Mouse (Mus musculus) CD4-positive, CD25-positive, alpha-beta regulatory T cell, adult 4 months (primary cell): ENCODE results near the gene Myrip. TPM values are rescaled to one million over a fixed set of nuclear protein-coding genes. Genes with fewer than 3 reads are reported as not detected.

Experiments used
- ATAC-seq: one replicate; pipeline ENCODE4 v1.8.0; 2017
- polyA plus RNA-seq, 2 experiments: library from polyadenylated mRNA; unstranded; fragments of 100-300 nt; shearing (Covaris generic); gene quantifications; one replicate each; pipeline ENCODE4 v1.2.1; 2017

Gene Myrip
- polyA plus RNA-seq, 2 experiments from 2014 or later: not detected

DNA sequence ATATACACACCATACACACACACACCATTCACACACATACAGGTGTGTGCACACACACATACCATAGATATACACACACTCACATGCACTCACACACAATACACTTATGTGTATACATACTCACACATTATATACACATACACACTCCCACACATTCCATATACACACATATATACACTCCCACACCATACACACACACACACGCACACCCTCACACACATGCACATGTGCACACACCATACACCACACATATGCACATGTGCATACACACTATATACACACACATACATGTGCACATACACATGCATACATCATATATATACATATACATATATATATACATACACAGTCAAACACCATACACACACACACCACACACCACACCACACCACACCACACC, 169.1 kb downstream of the Myrip start:
- ATAC-seq: no peak

DNA sequence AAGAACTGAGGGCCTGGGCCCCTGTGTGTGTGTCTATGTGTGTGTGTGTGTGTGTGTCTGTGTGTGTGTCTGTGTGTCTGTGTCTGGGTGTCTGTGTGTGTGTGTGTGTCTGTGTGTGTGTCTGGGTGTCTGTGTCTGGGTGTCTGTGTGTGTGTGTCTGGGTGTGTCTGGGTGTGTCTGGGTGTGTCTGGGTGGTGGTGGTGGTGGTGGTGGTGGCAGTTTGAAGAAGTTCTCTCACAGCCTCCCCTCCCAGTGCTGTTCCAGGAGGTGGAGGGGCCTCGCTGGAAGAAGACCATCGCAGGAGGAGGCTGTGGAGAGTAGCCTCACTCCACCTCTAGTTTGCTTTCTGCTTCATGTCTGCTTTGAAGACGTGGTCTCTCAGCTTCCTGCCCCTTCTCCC, 180.3 kb downstream of the Myrip start:
- ATAC-seq: no peak

DNA sequence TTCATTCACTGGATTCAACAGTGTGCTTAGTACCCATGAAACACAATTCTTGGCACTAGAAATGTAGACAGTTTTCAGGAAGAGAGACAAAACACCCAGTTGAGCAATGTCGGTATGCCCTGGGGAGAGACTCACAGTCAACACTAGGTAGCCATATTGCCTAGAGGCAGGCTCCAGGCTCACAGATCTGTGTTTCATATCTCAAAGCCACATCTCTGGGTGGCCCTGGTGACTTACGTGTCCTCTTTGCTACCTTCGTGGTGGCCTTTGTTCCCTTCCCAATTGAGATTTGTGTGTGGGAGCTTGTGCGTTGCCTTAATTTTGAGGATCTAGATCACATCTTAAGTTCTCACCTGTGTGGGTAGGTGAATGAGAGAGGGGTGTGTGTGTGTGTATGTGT, 181.1 kb downstream of the Myrip start:
- ATAC-seq: no peak

DNA sequence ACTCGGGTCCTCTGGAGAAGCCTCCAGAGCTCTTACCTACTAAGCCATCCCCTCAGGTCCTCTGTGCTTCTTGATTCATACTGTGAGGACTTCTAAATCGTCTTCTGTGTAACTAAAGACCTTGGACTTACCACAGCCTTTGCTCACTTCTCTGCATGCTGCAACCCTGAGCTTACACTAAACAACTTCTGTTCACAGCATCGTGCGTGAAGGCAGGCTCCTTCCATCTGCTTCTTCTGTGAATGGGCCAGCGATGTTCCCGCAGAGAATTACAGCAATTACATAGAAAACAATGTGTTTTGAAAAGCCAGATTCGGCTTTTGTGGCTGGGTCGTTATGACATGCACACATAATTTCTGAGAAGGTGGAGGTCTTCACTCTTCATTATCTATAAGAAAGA, 181.8 kb downstream of the Myrip start:
- ATAC-seq: no peak

DNA sequence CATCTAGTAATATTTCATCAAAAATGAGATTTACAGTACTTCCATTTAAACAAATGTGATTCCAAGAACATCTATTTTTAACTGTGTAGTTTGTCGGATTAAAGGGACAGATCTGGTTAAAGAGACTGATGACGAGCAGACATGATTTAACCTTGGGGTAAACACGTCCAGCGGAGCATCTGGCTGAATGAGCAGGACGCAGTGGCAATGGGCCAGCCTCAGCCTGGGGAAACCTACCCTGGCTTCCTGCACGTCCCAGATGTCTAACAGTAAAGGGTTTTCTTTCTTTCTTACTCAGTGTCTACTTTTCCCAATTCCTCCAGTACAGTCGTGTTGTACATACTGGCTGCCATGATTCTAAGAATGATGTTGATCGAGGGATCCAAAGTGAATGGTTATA, 185.8 kb downstream of the Myrip start:
- ATAC-seq: no peak

DNA sequence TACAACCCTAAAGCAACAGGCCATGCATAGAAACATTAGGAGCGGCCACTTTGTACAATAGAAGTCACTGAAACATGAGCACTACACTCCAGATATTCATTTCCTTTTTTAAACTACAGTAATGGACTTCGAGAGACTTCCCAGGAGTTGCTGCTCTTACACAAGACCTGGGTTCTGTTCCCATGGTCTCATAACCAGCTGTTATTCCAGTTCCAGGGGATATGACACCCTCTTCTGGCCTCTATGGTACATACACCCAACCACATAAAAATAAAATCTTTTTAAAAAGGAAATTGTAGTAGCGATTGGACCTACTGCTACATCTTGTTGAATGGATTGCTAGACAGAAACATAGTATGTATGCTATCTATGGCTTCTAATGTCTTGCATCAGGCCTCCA, 190.2 kb downstream of the Myrip start:
- no peak for ATAC-seq

DNA sequence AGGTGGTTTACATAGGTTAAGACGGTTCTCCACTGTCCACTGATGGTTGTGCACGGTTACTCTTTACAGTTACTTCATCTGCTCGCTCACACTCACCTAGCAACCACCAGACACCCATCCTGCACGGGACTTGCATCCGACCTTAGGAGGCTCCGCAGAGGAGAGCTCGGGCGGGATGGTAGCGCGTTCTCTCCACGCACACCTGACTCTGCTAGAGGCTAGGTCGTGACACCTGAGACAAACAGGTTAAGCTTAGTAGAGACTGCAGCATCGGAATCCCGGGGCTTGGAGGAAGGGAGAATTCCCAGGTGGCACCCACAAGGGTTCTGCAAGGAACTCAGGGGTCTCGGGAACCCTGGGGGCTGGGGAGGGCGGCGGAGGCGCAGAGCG, 190.7 kb downstream of the Myrip start, which contains the start of gene Eif1b:
TSS of gene Eif1b (plus strand) at position 223 of the 390 bp plus-strand sequence.
- peak; percentile 50 for ATAC-seq

DNA sequence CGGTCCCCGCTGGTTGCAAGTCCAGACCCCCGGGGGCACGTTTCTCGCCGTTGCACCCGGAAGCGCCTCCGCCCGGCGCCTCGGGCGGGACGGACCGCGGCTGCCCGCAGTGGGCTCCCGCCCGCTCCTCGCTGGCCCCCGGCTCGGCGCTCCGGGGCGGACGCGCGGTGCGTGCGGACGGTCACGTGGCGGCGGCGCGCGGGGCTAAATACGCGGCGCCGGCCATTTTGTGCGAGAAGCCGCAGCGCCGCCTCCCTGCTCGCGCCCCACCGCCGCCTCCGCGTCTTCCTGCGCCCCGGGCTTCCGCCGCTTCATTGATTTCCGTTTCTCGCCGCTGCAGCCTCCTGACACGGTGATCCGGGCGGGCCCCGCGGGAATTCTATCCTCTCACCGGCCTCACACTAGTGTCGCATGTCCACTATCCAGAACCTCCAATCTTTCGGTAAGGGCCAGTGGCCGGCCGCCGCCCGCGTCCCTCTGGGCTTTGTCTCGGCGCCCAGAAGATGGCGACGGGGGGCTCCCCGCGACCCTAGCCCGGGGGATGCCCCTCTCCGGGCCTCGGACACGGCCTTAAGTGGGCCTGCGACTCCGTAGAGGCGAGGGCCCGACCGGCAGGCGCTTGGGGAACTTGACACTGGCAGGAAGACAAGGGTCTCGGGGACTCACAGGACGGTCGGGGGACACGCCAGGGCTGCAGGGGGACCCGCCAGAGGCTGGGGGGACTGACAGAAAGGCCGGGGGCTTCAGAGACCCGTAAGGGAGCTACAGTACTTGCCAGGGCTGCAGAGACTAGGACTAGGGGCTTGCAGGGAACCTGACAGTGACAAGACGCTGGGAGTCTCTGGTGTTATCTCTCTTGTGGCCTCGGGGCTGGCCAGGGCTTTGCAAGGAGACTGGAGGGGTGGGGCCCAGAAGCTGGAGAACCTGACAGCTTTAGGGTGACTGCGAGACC, 191.4 kb downstream of the Myrip start:
- peak; percentile 83 for ATAC-seq

DNA sequence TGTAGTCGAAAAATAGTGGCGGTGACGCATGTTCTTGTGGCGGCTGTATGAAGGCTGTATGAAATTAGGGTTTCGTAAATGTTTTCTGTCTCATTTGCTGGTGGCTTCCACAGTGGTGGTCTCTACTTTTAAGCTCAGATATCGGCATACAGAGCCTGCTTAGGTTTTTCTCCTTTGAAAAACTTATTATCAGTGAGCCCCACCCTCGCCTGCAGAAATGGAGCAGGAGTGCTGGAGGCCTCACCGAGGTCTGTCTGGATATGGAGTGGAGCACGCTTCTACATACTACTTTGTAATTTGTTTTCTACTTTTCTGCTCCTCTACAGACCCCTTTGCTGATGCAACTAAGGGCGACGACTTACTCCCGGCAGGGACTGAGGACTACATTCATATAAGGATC, 192.5 kb downstream of the Myrip start:
- ATAC-seq: no peak

DNA sequence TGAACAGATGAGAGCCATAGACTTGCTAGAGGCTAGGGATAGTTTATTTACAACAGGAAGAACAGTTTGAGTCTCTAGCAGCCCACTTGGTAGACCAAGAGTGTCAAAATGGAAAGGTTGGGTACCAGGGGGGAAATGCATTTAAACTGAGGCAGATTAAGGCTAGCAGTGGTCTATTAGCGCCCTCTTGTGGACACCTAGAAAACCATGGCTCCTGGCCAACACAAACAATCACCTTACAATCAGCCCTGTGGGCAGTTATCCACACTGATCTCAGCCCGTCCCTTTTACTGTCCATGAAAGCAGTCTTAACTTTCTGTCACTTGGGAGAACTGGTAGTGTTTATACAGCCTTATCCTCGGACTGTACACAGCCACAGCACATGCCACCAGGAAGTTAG, 195.4 kb downstream of the Myrip start:
- ATAC-seq: peak; percentile 34

DNA sequence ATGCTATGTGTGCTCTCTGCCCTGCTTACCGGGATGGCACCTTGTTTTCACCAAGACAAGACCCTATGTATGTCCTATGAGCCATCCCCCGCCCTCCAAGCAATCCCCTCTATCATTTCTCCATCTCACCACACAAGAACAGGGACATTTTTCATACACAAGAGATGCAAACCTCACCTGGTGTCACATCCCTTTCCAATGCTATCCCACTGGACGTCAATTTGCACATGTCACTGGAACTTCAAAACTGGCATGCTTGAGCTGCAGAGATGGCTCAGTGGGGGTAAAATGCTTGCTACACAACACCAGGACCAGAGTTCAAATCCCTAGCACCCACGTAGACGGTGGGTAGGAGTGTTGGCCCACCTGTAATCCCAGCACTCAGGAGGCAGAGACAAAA, 196.7 kb downstream of the Myrip start:
- no peak for ATAC-seq

DNA sequence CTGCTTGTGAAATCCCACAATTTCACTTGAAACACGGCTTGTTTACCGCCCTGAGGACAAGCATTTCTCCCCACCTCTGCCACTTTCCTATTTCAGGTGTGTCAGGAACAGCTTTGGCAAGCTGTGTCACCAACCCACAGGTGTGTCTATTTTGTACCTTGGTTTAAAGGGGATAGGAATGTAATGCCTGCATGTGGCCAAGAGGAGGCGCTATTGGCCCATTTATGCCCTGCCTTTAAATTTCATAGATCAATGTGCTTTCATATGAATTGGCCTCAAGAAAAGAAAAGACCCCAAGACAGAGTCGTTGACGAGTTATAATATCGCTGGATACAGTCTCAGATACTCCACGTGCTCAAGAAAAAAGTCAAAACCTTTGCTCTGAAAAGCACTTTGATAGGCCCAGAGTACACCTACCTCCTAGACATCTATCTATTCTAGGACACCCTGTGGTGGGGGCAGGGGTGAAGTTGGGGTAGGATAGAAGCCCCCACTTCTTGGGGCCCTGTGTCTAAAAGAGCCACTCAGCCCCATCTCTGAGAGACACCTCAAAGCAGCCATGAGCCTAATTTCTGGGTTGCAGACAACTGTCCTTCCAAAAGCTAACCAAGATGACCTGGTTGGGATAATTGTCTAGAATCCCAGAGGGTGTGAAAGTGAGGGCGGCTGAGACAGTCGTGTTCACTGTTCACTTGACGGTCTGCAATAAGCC, 200.0 kb downstream of the Myrip start:
- no peak for ATAC-seq

DNA sequence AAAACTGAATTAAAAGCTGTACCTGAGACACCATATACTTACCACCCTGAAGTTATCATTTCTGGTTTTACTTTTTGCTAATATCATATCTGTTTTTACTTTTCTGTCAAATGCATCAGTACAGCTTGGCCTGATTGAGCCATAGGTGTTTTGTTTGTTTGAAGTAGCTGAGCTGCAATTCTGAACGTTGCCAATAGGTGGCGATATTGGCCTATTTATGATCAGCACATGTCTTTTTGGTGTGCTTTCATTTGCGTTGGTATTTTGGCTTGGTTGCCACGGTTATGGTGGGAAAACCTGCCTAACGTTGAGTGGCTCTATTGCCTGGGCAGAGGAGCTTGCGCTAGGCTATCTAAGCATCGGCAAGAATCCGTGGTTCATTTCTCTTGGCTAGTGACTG, 200.7 kb downstream of the Myrip start:
- peak; percentile 74 for ATAC-seq

DNA sequence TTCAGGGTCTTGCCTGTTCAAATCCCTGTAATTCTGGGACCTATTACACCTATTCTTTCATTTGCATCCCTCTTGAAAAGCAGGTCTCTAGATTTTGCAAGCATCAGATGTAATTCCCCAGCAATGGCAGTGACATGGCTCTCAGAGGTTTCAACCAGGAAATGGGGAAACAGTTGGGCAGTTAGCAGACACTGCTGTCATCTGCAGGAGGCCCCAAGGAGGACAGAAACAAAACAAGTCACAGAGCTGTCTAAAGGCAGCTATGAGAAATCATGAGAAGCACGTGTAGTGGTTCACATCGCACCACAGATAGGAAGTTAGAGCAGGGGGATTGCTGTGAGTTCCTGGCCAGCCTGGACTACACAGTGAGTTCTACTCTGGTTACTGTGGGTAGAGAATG, 203.1 kb downstream of the Myrip start:
- no peak for ATAC-seq

DNA sequence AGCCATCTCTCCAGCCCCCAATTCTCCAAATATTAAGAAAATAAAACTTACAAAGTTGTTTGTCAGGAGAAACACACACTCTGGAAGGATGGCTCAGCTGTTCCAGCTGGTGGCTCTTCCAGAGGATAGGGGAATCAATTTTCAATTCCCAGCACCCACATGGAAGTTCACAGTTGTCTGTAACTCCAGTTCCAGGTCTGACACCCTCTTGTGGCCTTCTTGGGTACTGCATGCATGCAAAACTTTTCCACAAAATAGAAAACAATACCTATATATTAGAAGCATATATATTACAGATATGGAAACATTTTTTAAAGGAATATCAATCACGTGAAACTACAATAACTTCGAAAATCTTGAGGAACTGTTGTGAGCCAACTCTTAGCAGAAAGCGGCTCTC, 210.5 kb downstream of the Myrip start:
- ATAC-seq: no peak

DNA sequence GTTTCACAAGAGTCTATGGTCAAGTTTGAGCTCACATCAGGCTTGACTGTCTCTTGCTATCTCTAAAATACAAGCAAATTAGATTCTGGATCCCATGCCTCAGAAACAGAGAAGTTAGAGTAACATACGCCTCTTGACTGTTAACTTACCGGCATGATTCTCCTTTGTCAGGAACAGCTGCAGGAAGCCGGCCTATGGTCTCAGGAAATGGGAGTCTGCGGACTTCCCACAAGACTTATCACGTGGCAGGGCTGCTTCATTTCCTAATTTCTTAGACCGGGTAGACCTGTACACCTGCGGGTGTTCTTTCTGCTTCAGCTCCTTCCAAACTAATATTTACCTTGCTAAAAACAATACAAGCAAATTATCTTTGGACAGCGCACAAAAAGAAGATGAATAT, 215.4 kb downstream of the Myrip start:
- no peak for ATAC-seq

DNA sequence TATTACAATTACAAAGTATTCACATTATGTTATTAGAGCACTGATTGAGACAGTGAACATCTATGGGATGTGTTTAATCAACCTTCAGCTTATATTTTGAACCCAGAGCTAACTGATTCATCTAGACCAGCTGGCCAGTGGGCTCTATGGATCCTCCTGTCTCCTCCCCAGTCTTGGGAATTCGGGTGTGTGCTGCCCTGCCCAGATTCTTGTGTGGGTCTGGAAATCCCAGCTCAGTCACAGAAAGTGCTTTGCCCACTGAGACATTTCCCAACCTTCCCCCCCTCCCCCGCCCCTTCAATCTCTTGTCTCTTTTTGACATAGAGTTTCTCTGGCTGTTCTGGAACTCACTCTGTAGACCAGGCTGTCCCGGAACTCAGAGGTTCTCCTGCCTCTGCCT, 217.6 kb downstream of the Myrip start:
- ATAC-seq: no peak

DNA sequence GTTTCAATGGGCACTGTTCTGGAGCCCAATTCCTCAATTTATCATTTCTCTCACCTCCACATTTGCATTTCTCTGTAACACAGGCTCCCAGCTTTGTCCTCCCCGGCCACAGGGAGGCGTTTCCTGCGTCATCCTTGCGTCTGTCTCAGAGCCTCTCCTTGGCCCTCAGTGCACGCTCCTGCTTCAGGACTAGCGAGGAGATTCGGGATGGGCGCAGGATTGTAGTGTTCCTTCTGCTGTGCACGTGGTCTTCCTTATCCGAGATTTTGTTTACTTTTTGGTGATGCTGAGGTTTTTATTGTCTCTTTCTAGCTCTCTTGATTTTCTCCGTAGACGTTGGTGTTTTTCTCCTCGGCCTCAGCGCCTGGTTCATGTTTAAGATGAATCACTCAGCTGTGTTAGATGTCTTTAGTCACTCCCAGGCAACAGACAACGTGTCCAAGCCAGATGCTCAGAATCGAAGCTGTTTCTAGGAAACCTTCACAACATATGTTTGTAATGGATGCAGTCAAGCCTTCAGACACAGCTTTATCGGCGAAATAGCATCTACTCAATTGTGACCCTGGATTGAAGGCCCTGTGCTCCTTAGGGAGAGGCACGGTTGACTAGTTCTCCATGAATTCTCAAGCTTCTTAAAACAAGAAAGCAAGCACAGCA, 218.3 kb downstream of the Myrip start:
- ATAC-seq: no peak

DNA sequence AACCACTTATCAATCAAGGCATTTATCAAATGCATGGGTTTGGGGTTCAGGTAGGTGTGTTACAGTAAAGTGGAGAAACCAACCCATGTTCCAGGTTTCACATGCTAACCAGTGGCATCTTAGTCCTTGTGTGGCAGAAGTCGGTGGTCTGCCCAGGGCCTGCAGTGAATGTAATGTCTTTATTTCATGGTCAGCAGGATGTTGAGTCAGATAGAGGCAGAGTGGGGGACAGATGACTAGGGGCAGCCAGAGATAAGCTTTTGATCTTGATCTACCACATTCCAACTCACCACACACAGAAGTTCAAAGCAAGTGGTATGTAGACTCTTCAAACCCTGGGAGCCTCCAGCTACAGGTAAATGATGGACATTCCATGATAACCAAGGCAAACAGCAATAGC, 219.8 kb downstream of the Myrip start:
- ATAC-seq: no peak
